Mouse (Mus musculus) brain, embryonic 14.5 days (tissue): ENCODE measurements at regions not wholly inside any gene's neighbourhood (a gene's known extent, or its start where the extent isn't known, plus 50 kb on each side); places are given as distances from the start of the nearest gene placed in this dataset.

Source experiments
- CTCF ChIP-seq: fragments of 200-500 bp; IDR thresholded peaks from 2 replicates; pipeline ENCODE4 v1.5.1; 2012; ENCODE audit warnings: inconsistent platforms, mild to moderate bottlenecking, moderate library complexity, borderline replicate concordance; ENCODE audit not compliant: insufficient read depth, insufficient read length; ENCODE audit errors: extremely low read depth
- POLR2A ChIP-seq: fragments of 200-500 bp; IDR thresholded peaks from 2 replicates; pipeline ENCODE4 v1.6.1; 2012; ENCODE audit warnings: mild to moderate bottlenecking, inconsistent platforms, borderline replicate concordance; ENCODE audit not compliant: poor library complexity, insufficient read depth, insufficient read length, severe bottlenecking; ENCODE audit errors: extremely low read depth

- TF ChIP-seq CTCF (no peak), POLR2A (no peak)
Observed at GRCm38 (mm10) chr10:17284858-17285257, 438.2 kb upstream of the Cited2 start.
